Mouse (Mus musculus) layer of hippocampus, adult 9-10 months (tissue): ENCODE measurements around the gene Zfp985.
"Not testable (repeated sequence)": the region's sequence is repeated elsewhere in the genome, so short reads cannot be mapped to it uniquely, and the experiment has no call there.

ENCODE experiments used
- DNase-seq: peaks from one replicate; pipeline ENCODE4 v3.0.0; 2022; ENCODE audit warnings: low spot score

Gene Zfp985

GRCm38 (mm10) chr4:147605521-147605920 lies 52.4 kb downstream of the Zfp985 start:
- no peak for DNase-seq

DNA sequence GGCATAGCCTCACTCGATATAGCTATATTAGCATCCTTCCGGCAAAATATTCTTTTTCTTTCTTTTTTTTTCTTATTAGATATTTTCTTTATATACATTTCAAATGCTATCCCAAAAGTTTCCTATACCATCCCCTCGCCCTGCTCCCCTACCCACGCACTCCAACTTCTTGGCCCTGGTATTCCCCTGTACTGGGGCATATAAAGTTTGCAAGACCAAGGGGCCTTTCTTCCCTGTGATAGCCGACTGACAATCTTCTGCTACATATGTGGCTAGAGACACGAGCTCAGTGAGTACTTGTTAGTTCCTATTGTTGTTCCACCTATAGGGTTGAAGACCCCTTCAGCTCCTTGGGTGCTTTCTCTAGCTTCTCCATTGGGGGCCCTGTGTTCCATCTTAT lies 53.4 kb downstream of the Zfp985 start:
- not testable (repeated sequence) for DNase-seq

- DNase-seq, result not testable (repeated sequence)
Observed at GRCm38 (mm10) chr4:147633818-147634262, 80.8 kb downstream of the Zfp985 start.
